Mouse (Mus musculus): Measurements from ENCODE around the gene Mvb12b.

DNA sequence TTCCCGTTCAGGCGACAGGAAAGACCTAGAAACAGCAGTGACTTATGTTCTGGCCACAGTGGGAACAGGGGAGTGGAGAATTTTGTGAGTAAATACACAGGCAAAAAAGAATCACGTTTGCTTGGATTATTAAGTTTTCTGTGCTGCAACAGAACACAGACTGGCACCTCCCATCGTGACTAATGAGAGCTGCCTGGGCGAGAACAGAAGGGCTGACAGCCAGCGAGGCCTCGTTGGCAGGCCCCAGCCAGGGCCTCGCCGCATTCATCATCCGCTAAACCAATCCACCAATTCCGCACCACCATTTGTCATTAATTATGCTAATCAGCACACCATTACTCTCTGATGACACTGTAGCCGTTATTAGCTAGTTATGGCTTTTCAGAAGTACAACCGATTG lies 102.2 kb downstream of the Mvb12b start:
- TF ChIP-seq CTCF (IDR thresholded peaks at IDR 0.05; ENCODE audit: borderline replicate concordance, insufficient read depth, low read length) (no peak), POLR2A (IDR thresholded peaks at IDR 0.05; ENCODE audit: low read depth, low read length) (no peak)
